8 mouse cellular contexts compared by ENCODE assay signal in the genomic region with DNA sequence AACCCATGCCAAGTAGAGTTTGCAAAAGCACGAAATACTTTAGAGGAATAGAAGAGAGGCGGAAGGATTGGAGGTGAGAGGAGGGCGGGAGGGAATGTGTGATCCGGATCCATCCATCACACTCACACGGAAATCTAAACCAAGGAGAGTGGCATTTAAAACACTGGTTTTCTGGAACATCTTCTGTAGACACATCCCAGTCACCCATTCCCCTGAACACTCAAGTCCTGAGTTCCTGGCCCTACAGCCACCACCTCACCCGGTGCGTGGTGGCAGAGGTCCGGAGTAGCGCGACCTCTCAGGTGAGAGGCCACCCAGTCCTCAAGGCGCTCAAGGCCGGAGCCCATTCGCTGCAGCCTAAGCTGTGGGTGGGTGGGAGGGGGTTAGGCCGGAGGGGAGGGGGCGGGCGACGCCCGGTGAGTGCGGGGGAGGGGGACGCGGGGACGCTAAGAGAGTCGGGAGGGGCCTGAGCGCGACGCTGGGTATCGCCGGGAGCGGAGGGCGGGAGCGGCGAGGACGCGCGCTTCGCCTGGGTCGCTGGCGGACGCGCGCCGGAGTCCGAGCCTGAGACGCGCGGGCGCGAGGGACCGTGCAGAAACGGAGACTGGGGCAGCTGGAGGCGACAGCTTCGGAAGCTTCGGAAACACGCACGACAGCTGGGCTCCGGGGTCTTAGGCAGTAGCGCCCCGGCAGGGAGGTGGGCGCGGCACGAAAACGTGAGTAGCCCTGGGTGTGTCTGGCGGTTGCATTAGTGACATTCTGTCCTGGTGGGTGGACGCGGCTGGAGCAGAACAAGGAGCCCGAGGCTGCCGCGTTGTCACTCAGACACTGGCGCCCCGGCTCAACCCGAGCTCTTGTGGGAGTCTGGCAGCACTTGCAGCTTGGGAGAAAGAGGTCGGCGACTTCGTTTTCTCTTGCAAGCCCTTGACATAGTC. TPM values are rescaled to one million over a fixed set of nuclear protein-coding genes. Genes with fewer than 3 reads are reported as not detected.
DNase-seq lines count a peak whose midpoint lies in the region; ATAC-seq and TF ChIP-seq lines count a peak whose summit lies in the region.

Nrcam (plus strand) TSS at position 505 of the 935 bp plus-strand sequence.

- peak; percentile 81 for ATAC-seq in embryonic facial prominence, embryonic 12.5 days (ENCODE audit: insufficient number of reproducible peaks, insufficient read depth, low FRiP score, low TSS enrichment)
- ATAC-seq in heart, embryonic 16.5 days (replicated peaks; ENCODE audit: extremely low read depth, insufficient read depth, low FRiP score): peak; percentile 78
- ATAC-seq in liver, postnatal 0 days: peak; percentile 38

- TF ChIP-seq POLR2A in olfactory bulb, adult 2 months (IDR thresholded peaks at IDR 0.05; ENCODE audit: insufficient read depth, low read depth, low read length): peak; percentile 43; the same call in 1 of the 2 replicates

- peak within 1 kb of the TSS; percentile 56 for H3K9ac ChIP-seq in embryonic facial prominence, embryonic 12.5 days
- H3K9ac ChIP-seq in heart, embryonic 16.5 days (ENCODE audit: low read length): peak within 1 kb of the TSS; percentile 70
- no peak within 1 kb of the TSS; the same call in 1 of the 2 replicates for H3K9ac ChIP-seq in liver, postnatal 0 days (replicated peaks)

- no peak for TF ChIP-seq CTCF in E14TG2a.4 (conservative IDR thresholded peaks at IDR 0.05; ENCODE audit: low read length)
- no peak for TF ChIP-seq CTCF in liver, postnatal 0 days (IDR thresholded peaks at IDR 0.05; ENCODE audit: low read depth)
- no peak for TF ChIP-seq CTCF in olfactory bulb, adult 2 months (IDR thresholded peaks at IDR 0.05; ENCODE audit: insufficient read depth, low read depth, low read length)

- no peaks in the 10 kb centered on the region for H3K9me3 ChIP-seq in E14TG2a.4 (ENCODE audit: low read length)
- no peaks in the 10 kb centered on the region for H3K9me3 ChIP-seq in embryonic facial prominence, embryonic 12.5 days
- no peaks in the 10 kb centered on the region for H3K9me3 ChIP-seq in heart, embryonic 16.5 days (replicated peaks; ENCODE audit: control insufficient read depth, low read length)
- no peaks in the 10 kb centered on the region for H3K9me3 ChIP-seq in liver, postnatal 0 days (ENCODE audit: low read length)

- no peak within 1 kb of the TSS for H3K27ac ChIP-seq in embryonic facial prominence, embryonic 12.5 days
- H3K27ac ChIP-seq in heart, embryonic 16.5 days (ENCODE audit: low read length): no peak within 1 kb of the TSS
- H3K27ac ChIP-seq in liver, postnatal 0 days (ENCODE audit: low read depth): no peak within 1 kb of the TSS
- H3K27ac ChIP-seq in olfactory bulb, adult 2 months (ENCODE audit: insufficient read depth, low read depth, low read length): peak within 1 kb of the TSS; percentile 88

- H3K4me1 ChIP-seq in E14TG2a.4 (replicated peaks; ENCODE audit: low read depth, low read length): peaks cover 23% of the 10 kb centered on the region
- H3K4me1 ChIP-seq in embryonic facial prominence, embryonic 12.5 days: peaks cover 7% of the 10 kb centered on the region
- H3K4me1 ChIP-seq in heart, embryonic 16.5 days (ENCODE audit: control insufficient read depth, insufficient read depth, low read length): peaks cover 9% of the 10 kb centered on the region; the same call in 1 of the 2 replicates
- H3K4me1 ChIP-seq in liver, postnatal 0 days (ENCODE audit: insufficient read depth): peaks cover 9% of the 10 kb centered on the region; the same call in 1 of the 2 replicates
- H3K4me1 ChIP-seq in olfactory bulb, adult 2 months (ENCODE audit: control insufficient read depth, insufficient read depth, low read length): peaks cover 3% of the 10 kb centered on the region

- TF ChIP-seq EP300 in liver, postnatal 0 days (IDR thresholded peaks at IDR 0.05; ENCODE audit: low read depth): no peak

- H3K27me3 ChIP-seq in E14TG2a.4 (ENCODE audit: insufficient read depth, low read length): peaks cover 43% of the 10 kb centered on the region
- H3K27me3 ChIP-seq in embryonic facial prominence, embryonic 12.5 days: peaks cover 29% of the 10 kb centered on the region
- H3K27me3 ChIP-seq in heart, embryonic 16.5 days (ENCODE audit: control insufficient read depth, insufficient read depth, low read length): peaks cover 10% of the 10 kb centered on the region
- peaks cover 32% of the 10 kb centered on the region for H3K27me3 ChIP-seq in liver, postnatal 0 days (ENCODE audit: insufficient read depth, low read length)

- DNase-seq in adrenal gland, postnatal 25 days: peak; percentile 64
- peak; percentile 65 to 76 for DNase-seq in kidney, postnatal 4 days
- peak; percentile 29 for DNase-seq in liver, postnatal 0 days
- DNase-seq in c-Kit-positive CD71-positive TER-119-positive erythroid progenitor cells, embryonic 14.5 days (ENCODE audit: low spot score): no peak

- no peaks in the 10 kb centered on the region for H3K36me3 ChIP-seq in E14TG2a.4 (ENCODE audit: insufficient read depth, low read length)
- H3K36me3 ChIP-seq in embryonic facial prominence, embryonic 12.5 days: no peaks in the 10 kb centered on the region
- no peaks in the 10 kb centered on the region for H3K36me3 ChIP-seq in heart, embryonic 16.5 days (ENCODE audit: control insufficient read depth, insufficient read depth)
- no peaks in the 10 kb centered on the region for H3K36me3 ChIP-seq in liver, postnatal 0 days (replicated peaks; ENCODE audit: insufficient read depth, low read length)

- WGBS in embryonic facial prominence, embryonic 12.5 days: 3% methylated on average over 71 of the region's 74 CpGs
- 4% methylated on average over 63 of the region's 74 CpGs for WGBS in heart, embryonic 16.5 days
- 4% methylated on average over 72 of the region's 74 CpGs for WGBS in liver, postnatal 0 days (ENCODE audit: insufficient replicate concordance)
- 4% methylated on average over 74 of the region's 74 CpGs for WGBS in olfactory bulb, adult 2 months

- H3K4me2 ChIP-seq in embryonic facial prominence, embryonic 12.5 days (replicated peaks): peak within 1 kb of the TSS; percentile 97
- peak within 1 kb of the TSS; percentile 87 for H3K4me2 ChIP-seq in heart, embryonic 16.5 days (ENCODE audit: low read depth, low read length)
- H3K4me2 ChIP-seq in liver, postnatal 0 days (ENCODE audit: low read depth, low read length): peak within 1 kb of the TSS; percentile 90

- H3K4me3 ChIP-seq in E14TG2a.4 (replicated peaks; ENCODE audit: low read length): peak within 1 kb of the TSS; percentile 88
- peak within 1 kb of the TSS; percentile 56 for H3K4me3 ChIP-seq in embryonic facial prominence, embryonic 12.5 days
- peak within 1 kb of the TSS; percentile 78 for H3K4me3 ChIP-seq in heart, embryonic 16.5 days (ENCODE audit: low read length)
- peak within 1 kb of the TSS; percentile 49 for H3K4me3 ChIP-seq in liver, postnatal 0 days (ENCODE audit: low read depth, low read length)
- peak within 1 kb of the TSS; percentile 85 for H3K4me3 ChIP-seq in olfactory bulb, adult 2 months (ENCODE audit: insufficient read depth, low read depth, low read length)

RNA-seq across cellular contexts. Expression of gene Nrcam, which starts in this region (rescaled TPM):
- 2.3 and 3.2 TPM in 2 replicates for total RNA-seq in adrenal gland, postnatal 25 days (2021)
- polyA plus RNA-seq in embryonic facial prominence, embryonic 12.5 days (2016; fragmentation: Nextera tagmentation; extraction: Ambion mirVana): 9.5 and 13.3 TPM in 2 replicates
- 1.5 and 1.8 TPM in 2 replicates for polyA plus RNA-seq in heart, embryonic 16.5 days (2015; fragmentation: Nextera tagmentation; extraction: Ambion mirVana)
- 0.17 TPM in 1 of 2 replicates, not detected in the other for polyA plus RNA-seq in liver, postnatal 0 days (2015; fragmentation: Nextera tagmentation; extraction: Ambion mirVana)
- 445 and 867 TPM in 2 replicates for polyA plus RNA-seq in olfactory bulb, adult 2 months (2012; ENCODE audit: insufficient read depth, insufficient read length, low replicate concordance, missing spikeins)

Comparison
In these comparisons a context has a peak if more than half of its experiments do, and no peak if none do; other contexts are left out.
1. RNA of gene Nrcam (polyA plus RNA-seq): 445 to 867 TPM in olfactory bulb, adult 2 months; 9.5 to 13.3 TPM in embryonic facial prominence, embryonic 12.5 days, 1.5 to 1.8 TPM in heart, embryonic 16.5 days and 0.17 TPM in liver, postnatal 0 days; every median in the first group is over 10 times any median in the second.
2. Peak in DNase-seq, ATAC-seq, H3K4me3 ChIP-seq and H3K4me2 ChIP-seq in liver, postnatal 0 days; RNA of the gene not detected or under 1 TPM.
3. Peak in every context shown above with its lines, with median percentiles within 50 percentile points of each other: H3K4me3 ChIP-seq, ATAC-seq and H3K4me2 ChIP-seq.